Comparison of ENCODE assay signal across 24 mouse cellular contexts in the genomic region with DNA sequence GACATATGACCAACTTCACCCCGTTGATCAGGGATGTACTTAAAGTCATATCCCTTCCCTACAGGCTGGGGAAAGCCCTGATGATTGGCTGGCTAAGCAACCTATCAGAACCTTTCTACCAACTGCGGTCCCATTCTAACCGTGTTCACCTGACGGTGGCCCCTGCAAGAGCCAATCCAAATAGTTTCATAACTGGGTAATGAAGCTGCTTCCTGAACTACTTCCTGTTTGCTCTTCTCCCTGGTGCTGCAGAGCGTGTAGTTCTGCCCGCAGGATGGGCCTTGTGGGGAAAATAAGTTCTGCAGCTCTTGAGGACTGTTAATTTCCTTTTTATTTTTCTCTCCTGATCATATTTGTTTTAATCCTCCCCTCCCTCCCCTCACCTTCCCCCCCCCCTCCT.
DNase-seq lines count a peak whose midpoint lies in the region; ATAC-seq lines count a peak whose summit lies in the region.
"Had no signal": no experiment of that assay in that cellular context is flagged by ENCODE, and none has a peak within 500 bp of the region (broad histone marks: within the 10 kb centered on the region; RNA-seq: fewer than 3 reads in every experiment).

No protein-coding gene starts in this region.

- no peak overlapping the region for H3K4me3 ChIP-seq in heart, embryonic 11.5 days (ENCODE audit: low read depth, low read length)
- no peak overlapping the region for H3K4me3 ChIP-seq in kidney, embryonic 15.5 days (replicated peaks)
- H3K4me3 ChIP-seq: embryonic facial prominence, embryonic 10.5 days; forebrain, embryonic 13.5 days; gastrocnemius, adult 2 months; heart, embryonic 10.5 days; heart, embryonic 15.5 days; intestine, embryonic 15.5 days had no signal

- H3K4me1 ChIP-seq in heart, embryonic 11.5 days (ENCODE audit: control insufficient read depth, insufficient read depth, low read length) = peaks cover 6% of the 10 kb centered on the region; the same call in 1 of the 2 replicates
- peaks cover 7% of the 10 kb centered on the region for H3K4me1 ChIP-seq in kidney, embryonic 15.5 days
- H3K4me1 ChIP-seq: intestine, embryonic 15.5 days had no signal

- no peak for ATAC-seq in heart, embryonic 11.5 days (replicated peaks; ENCODE audit: insufficient number of reproducible peaks, low FRiP score, low TSS enrichment)
- peak; percentile 76 for ATAC-seq in megakaryocyte progenitor cell, adult 5-6 weeks (replicated peaks; ENCODE audit: poor library complexity)
- ATAC-seq in kidney, embryonic 15.5 days (replicated peaks; ENCODE audit: low FRiP score) = no peak
- ATAC-seq: forebrain, embryonic 13.5 days; forebrain, postnatal 0 days; intestine, embryonic 15.5 days had no signal

- no peaks in the 10 kb centered on the region for H3K36me3 ChIP-seq in heart, embryonic 11.5 days (ENCODE audit: control insufficient read depth, insufficient read depth, low read length)
- no peaks in the 10 kb centered on the region for H3K36me3 ChIP-seq in kidney, embryonic 15.5 days
- H3K36me3 ChIP-seq: embryonic facial prominence, embryonic 10.5 days; G1E; heart, embryonic 10.5 days; heart, embryonic 15.5 days; intestine, embryonic 15.5 days had no signal

- H3K4me2 ChIP-seq in heart, embryonic 11.5 days = no peak overlapping the region
- H3K4me2 ChIP-seq in kidney, embryonic 15.5 days = no peak overlapping the region
- H3K4me2 ChIP-seq: forebrain, embryonic 13.5 days; heart, embryonic 15.5 days; hindbrain, embryonic 14.5 days; intestine, embryonic 15.5 days had no signal

- H3K27me3 ChIP-seq in heart, embryonic 11.5 days (ENCODE audit: control insufficient read depth, insufficient read depth, low read length) = no peaks in the 10 kb centered on the region
- H3K27me3 ChIP-seq in kidney, embryonic 15.5 days = no peaks in the 10 kb centered on the region
- H3K27me3 ChIP-seq: forebrain, embryonic 13.5 days; heart, embryonic 15.5 days; intestine, embryonic 15.5 days had no signal

- no peak overlapping the region for H3K27ac ChIP-seq in heart, embryonic 11.5 days (ENCODE audit: low read depth, low read length)
- H3K27ac ChIP-seq in kidney, embryonic 15.5 days = no peak overlapping the region
- H3K27ac ChIP-seq: embryonic facial prominence, embryonic 10.5 days; forebrain, embryonic 13.5 days; gastrocnemius, adult 2 months; heart, embryonic 10.5 days; heart, embryonic 15.5 days; hindbrain, embryonic 14.5 days; intestine, embryonic 15.5 days had no signal

- H3K9ac ChIP-seq in heart, embryonic 11.5 days (ENCODE audit: low read depth, low read length) = no peak overlapping the region
- no peak overlapping the region for H3K9ac ChIP-seq in kidney, embryonic 15.5 days
- H3K9ac ChIP-seq: forebrain, embryonic 13.5 days; forebrain, postnatal 0 days; heart, embryonic 15.5 days; hindbrain, embryonic 14.5 days; intestine, embryonic 15.5 days had no signal

- H3K9me3 ChIP-seq in heart, embryonic 11.5 days (replicated peaks; ENCODE audit: control insufficient read depth, low read length) = no peaks in the 10 kb centered on the region
- no peaks in the 10 kb centered on the region for H3K9me3 ChIP-seq in kidney, embryonic 15.5 days (replicated peaks)
- H3K9me3 ChIP-seq: embryonic facial prominence, embryonic 10.5 days; forebrain, embryonic 13.5 days; G1E; heart, embryonic 10.5 days; heart, embryonic 15.5 days; intestine, embryonic 15.5 days had no signal

- DNase-seq in heart, adult 11 months = peak; percentile 50
- DNase-seq in R1 (ENCODE audit: low read depth, low spot score) = peak; percentile 23
- peak; percentile 44 for DNase-seq in testis, postnatal 14 days (ENCODE audit: low spot score)
- DNase-seq in layer of hippocampus, postnatal 10 days (ENCODE audit: low spot score in 2 of 2) = no peak
- DNase-seq: adrenal gland, adult 2 months; adrenal gland, postnatal 36 days; cerebellum, adult 11 months; cerebellum, adult 9-11 months; cerebellum, postnatal 36 days; forebrain, postnatal 0 days; gastrocnemius, adult 2 months; gastrocnemius, postnatal 25 days; heart, adult 18-20 months; heart, postnatal 14 days had no signal

- WGBS in heart, embryonic 11.5 days (ENCODE audit: insufficient replicate concordance) = 84% methylated on average over 6 of the region's 6 CpGs
- WGBS in kidney, embryonic 15.5 days = 74% methylated on average over 6 of the region's 6 CpGs

Comparison
In these comparisons a context has a peak if more than half of its experiments do, and no peak if none do; other contexts are left out.
1. DNase-seq: peak in heart, adult 11 months (single experiment), R1 (single experiment) and testis, postnatal 14 days (single experiment); none in layer of hippocampus, postnatal 10 days (0 of 2).